Mouse (Mus musculus): Measurements from ENCODE around the gene Hoxa3.

Hoxa3 gene

GRCm38 (mm10) chr6:52167736-52168161 lies 45.4 kb downstream of the Hoxa3 start:
- DNase-seq (ENCODE audit: low spot score in 2 of 2): no peak

DNA sequence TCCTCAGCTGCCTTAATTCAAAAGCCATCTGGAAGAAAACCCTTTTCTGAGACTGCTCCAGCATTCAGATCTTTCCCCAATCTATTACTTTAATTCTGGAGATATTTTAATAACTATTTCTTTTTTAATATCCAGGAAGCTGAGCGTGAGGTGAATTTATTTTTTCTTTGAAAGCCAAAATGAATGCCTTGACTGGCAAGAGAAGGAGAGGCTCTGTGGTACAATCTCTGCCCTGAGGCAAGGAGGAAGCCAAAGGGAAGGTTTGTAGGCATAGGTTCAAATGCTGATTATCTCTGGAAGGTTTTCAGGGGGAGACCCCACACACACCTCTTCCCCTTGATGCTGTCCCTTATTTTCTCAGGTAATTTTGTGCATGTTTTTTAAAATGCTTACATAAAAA lies 46.0 kb downstream of the Hoxa3 start:
- no peak for DNase-seq (ENCODE audit: low spot score in 2 of 2)

GRCm38 (mm10) chr6:52166431-52167077 lies 46.6 kb downstream of the Hoxa3 start:
- DNase-seq (ENCODE audit: low spot score in 2 of 2): no peak

- DNase-seq (ENCODE audit: low spot score in 2 of 2): no peak
These were observed 47.4 kb downstream of the Hoxa3 start for GRCm38 (mm10) chr6:52165441-52166370.

- no peak for DNase-seq (ENCODE audit: low spot score in 2 of 2)
These were observed 48.3 kb downstream of the Hoxa3 start, which contains the start of gene Hoxa2 for GRCm38 (mm10) chr6:52164626-52165440. Hoxa2 (minus strand) TSS chr6:52164831.

- DNase-seq (ENCODE audit: low spot score in 2 of 2): no peak
These were observed 49.0 kb downstream of the Hoxa3 start for GRCm38 (mm10) chr6:52164051-52164625.

DNA sequence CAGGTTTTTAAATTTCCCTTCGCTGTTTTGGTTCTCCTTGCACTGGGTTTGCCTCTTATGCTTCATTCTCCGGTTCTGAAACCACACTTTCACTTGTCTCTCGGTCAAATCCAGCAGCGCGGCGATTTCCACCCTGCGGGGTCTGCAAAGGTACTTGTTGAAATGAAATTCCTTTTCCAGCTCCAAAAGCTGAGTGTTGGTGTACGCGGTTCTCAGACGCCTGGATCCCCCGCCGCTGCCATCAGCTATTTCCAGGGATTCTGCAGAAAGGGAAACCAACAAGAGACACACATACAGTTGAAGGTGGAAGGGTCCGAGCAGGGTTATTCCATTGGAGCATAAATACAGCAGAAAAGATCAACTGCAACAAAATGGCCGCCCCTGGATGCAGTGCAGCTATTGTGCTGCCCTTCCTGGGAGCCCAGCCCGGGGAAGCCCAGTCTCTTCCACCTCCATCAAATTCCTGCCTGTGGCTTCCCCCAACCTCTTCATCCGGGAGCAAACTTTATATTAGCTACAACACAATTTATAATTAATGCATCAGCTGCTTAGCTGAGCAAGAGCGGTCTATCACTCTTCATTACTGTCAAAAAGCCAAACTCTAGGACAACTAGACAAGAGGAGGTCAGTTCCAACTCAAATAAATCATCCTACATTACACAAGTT lies 49.6 kb downstream of the Hoxa3 start:
- DNase-seq (ENCODE audit: low spot score in 2 of 2): no peak

DNA sequence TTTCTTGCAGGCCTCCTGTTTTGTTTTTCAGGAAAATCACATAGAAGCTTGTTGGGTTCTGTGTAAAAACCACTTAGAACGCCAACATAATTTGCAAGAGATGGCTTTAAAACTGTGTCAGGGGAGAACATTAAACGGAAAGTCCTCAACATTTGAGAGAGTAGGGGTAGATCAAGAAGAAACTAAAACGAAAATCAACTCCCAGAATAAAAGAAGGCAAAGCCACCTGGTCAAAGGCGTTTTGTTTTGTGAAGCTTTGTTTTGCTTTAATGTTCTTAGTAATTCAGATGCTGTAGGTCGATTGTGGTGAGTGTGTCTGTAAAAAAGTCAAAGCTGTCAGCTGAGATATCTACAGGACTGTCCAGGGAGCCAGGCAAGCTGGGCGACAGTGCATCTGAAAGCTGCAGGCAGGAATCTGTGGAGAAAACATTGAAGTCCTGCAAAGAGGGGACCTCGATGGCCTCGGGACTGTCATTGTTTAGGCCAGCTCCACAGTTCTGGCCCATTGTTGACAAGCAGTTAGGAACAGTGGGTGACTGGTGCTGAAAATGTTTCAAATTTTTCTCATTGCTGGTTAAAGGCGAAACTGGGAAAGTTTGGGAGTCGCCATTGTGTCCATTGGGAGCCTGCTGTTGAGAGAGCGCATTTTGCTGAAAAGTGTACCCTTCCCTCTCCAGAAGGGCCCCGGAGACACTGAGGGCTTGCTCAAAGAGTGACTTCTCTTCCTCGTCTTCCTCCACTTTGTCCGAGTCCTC lies 50.3 kb downstream of the Hoxa3 start:
- DNase-seq (ENCODE audit: low spot score in 2 of 2): no peak

DNA sequence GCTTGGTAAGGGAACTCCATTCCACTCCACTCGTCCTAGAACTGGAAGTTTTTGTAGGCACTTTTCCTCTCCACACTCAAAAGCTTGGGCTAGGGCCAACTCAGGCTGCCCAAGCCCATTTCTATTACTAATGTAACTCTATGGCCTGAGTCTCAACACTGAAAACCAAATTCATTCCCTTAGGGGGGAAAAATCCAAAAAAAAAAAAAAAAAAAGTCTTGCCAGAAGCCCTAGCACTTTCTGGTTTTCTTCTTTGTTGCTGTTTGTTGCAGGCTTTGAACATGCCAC lies 51.1 kb downstream of the Hoxa3 start:
- DNase-seq (ENCODE audit: low spot score in 2 of 2): no peak

GRCm38 (mm10) chr6:52161336-52162092 lies 51.6 kb downstream of the Hoxa3 start:
- DNase-seq (ENCODE audit: low spot score in 2 of 2): no peak

GRCm38 (mm10) chr6:52160511-52161335 lies 52.4 kb downstream of the Hoxa3 start:
- no peak for DNase-seq (ENCODE audit: low spot score in 2 of 2)

DNA sequence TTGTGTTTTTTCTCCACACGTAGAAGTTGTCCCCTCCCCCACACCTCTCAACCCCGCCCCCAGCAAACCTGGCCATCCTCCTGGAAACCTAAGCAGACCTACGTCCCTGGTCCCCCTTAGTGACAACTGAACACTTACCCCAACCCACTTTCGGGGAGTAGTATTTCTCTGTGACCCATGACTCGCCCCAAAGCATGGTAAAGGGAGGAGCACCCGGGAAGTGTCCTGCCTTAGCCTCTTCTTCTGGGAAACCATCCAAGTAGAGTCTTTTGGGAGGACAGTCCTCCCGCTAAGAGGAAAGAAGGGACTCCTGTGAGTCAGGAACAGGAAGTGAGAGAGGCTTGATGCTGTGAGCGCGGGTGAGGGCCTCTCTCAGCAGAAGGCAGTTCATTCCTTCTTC lies 53.2 kb downstream of the Hoxa3 start:
- no peak for DNase-seq (ENCODE audit: low spot score in 2 of 2)

GRCm38 (mm10) chr6:52159164-52159761 lies 53.9 kb downstream of the Hoxa3 start:
- no peak for DNase-seq (ENCODE audit: low spot score in 2 of 2)

- DNase-seq (ENCODE audit: low spot score in 2 of 2): no peak
These were observed 54.7 kb downstream of the Hoxa3 start, which contains the start of gene Hoxa1 for GRCm38 (mm10) chr6:52158276-52159051. Hoxa1 (minus strand) TSS chr6:52158317.

GRCm38 (mm10) chr6:52157466-52158275 lies 55.5 kb downstream of the Hoxa3 start:
- no peak for DNase-seq (ENCODE audit: low spot score in 2 of 2)

DNA sequence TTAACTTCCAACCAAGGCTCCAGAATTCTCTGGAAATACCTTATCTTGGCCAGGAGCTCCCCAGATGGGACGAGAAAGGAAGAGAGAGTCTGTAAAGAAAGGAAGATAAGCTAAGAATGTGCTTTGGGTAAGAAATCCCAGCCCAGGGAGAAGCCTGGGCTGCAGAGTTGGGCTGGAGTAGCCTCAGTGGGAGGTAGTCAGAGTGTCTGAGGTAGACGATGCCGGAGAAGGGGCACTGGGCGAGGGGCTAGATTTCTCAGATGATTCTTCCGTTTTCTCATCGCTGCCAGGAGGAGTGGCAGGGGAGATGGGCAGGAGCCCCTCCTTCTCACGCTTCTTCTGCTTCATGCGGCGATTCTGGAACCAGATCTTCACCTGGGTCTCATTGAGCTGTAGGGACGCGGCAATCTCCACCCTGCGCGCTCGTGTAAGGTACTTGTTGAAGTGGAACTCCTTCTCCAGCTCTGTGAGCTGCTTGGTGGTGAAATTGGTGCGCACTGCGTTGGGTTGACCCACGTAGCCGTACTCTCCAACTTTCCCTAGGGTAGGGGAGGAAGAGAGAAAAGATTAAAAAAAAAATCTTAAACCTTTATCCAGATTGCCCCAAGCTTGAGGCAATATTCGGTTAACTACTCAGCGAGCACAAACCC lies 56.5 kb downstream of the Hoxa3 start:
- no peak for DNase-seq (ENCODE audit: low spot score in 2 of 2)

Measured in frontal cortex, postnatal 10 days (tissue).